Mouse (Mus musculus) MEL (cell line): ENCODE data around the gene Zfp687. TPM values are rescaled to one million over a fixed set of nuclear protein-coding genes. Genes with fewer than 3 reads are reported as not detected.
A peak's percentile ranks its signal among the peaks of the same experiment; 100 is the strongest.
"Not testable (repeated sequence)": the region's sequence is repeated elsewhere in the genome, so short reads cannot be mapped to it uniquely, and the experiment has no call there.

Experiments
- DNase-seq: peaks from one replicate; pipeline ENCODE4 v3.0.0; 2011; ENCODE audit warnings: low read depth, low spot score
- H3K27ac ChIP-seq: 2 replicates; pipeline ENCODE4 v1.5.1; 2012; ENCODE audit warnings: low read depth, mild to moderate bottlenecking, control low read depth, low read length, moderate library complexity; ENCODE audit not compliant: control insufficient read depth
- H3K27me3 ChIP-seq, 2 experiments: fragments of 150-350 bp in 1 of 2; sonication (generic) in 1 of 2; 2 replicates each; pipeline ENCODE4 v1.6.1; 2012; ENCODE audit warnings: low read length in 2 of 2, mild to moderate bottlenecking in 2 of 2, improper control_type of control experiment in 1 of 2, moderate library complexity in 1 of 2; ENCODE audit not compliant: insufficient read depth in 2 of 2, control insufficient read depth in 1 of 2
- H3K36me3 ChIP-seq, 2 experiments: 2 replicates each; pipeline ENCODE4 v1.6.1; 2012 to 2014; ENCODE audit warnings: low read length in 2 of 2, improper control_type of control experiment in 1 of 2, inconsistent platforms in 1 of 2, mild to moderate bottlenecking in 1 of 2; ENCODE audit not compliant: insufficient read depth in 2 of 2, control insufficient read depth in 1 of 2
- H3K4me1 ChIP-seq, 2 experiments: fragments of 150-350 bp in 1 of 2; sonication (generic) in 1 of 2; 2 replicates each; pipeline ENCODE4 v1.6.1; 2012; ENCODE audit warnings: low read length in 2 of 2, improper control_type of control experiment in 1 of 2, mild to moderate bottlenecking in 1 of 2; ENCODE audit not compliant: insufficient read depth in 2 of 2, control insufficient read depth in 1 of 2
- H3K4me3 ChIP-seq, 2 experiments: fragments of 150-350 bp in 1 of 2; sonication (generic) in 1 of 2; 2 replicates each; pipeline ENCODE4 v1.5.1; 2012; ENCODE audit warnings: low read depth in 2 of 2, low read length in 2 of 2, mild to moderate bottlenecking in 2 of 2, moderate library complexity in 2 of 2, control low read depth in 1 of 2, improper control_type of control experiment in 1 of 2; ENCODE audit not compliant: control insufficient read depth in 1 of 2, insufficient read depth in 1 of 2
- H3K79me2 ChIP-seq: 2 replicates; pipeline ENCODE4 v1.6.1; 2012; ENCODE audit warnings: mild to moderate bottlenecking, low read length, moderate library complexity; ENCODE audit not compliant: control insufficient read depth, poor library complexity, insufficient read depth
- H3K9ac ChIP-seq: 2 replicates; pipeline ENCODE4 v1.6.1; 2012; ENCODE audit warnings: low read depth, mild to moderate bottlenecking, control low read depth, low read length, moderate library complexity; ENCODE audit not compliant: control insufficient read depth, poor library complexity, severe bottlenecking
- H3K9me3 ChIP-seq: fragments of 150-350 bp; sonication (generic); replicated peaks from 2 replicates; pipeline ENCODE4 v1.6.1; 2012; ENCODE audit warnings: mild to moderate bottlenecking, low read length, improper control_type of control experiment, moderate library complexity; ENCODE audit not compliant: insufficient read depth
- CTCF ChIP-seq, 3 experiments: IDR thresholded peaks in 2 of 3; conservative IDR thresholded peaks in 1 of 3; 2 replicates each; pipeline ENCODE4 v1.5.1; 2011 to 2012; ENCODE audit warnings: low read length in 3 of 3, low read depth in 2 of 3, mild to moderate bottlenecking in 2 of 3, improper control_type of control experiment in 1 of 3, inconsistent platforms in 1 of 3, mixed read lengths in 1 of 3, moderate library complexity in 1 of 3; ENCODE audit not compliant: control insufficient read depth in 1 of 3, insufficient read depth in 1 of 3, poor library complexity in 1 of 3, severe bottlenecking in 1 of 3
- E2F4 ChIP-seq: IDR thresholded peaks from 2 replicates; pipeline ENCODE4 v1.6.1; 2011; ENCODE audit warnings: low read depth, low read length, improper control_type of control experiment, borderline replicate concordance
- GATA1 ChIP-seq: IDR thresholded peaks from 2 replicates; pipeline ENCODE4 v1.6.1; 2011; ENCODE audit warnings: low read depth, low read length, improper control_type of control experiment
- MAZ ChIP-seq: IDR thresholded peaks from 2 replicates; pipeline ENCODE4 v1.6.1; 2012; ENCODE audit warnings: low read depth, mild to moderate bottlenecking, inconsistent platforms, low read length, improper control_type of control experiment
- MEF2A ChIP-seq: IDR thresholded peaks from 2 replicates; pipeline ENCODE4 v1.6.1; 2014; ENCODE audit warnings: low read depth, mild to moderate bottlenecking, inconsistent platforms, low read length, improper control_type of control experiment; ENCODE audit not compliant: poor library complexity, insufficient replicate concordance, severe bottlenecking; ENCODE audit errors: extremely low read depth
- MYB ChIP-seq: IDR thresholded peaks from 2 replicates; pipeline ENCODE4 v1.6.1; 2011; ENCODE audit warnings: mild to moderate bottlenecking, low read depth, low read length, improper control_type of control experiment
- MYC ChIP-seq: IDR thresholded peaks from 2 replicates; pipeline ENCODE4 v1.6.1; 2011; ENCODE audit warnings: low read depth, mild to moderate bottlenecking, low read length, improper control_type of control experiment, moderate library complexity
- NRF1 ChIP-seq: IDR thresholded peaks from 2 replicates; pipeline ENCODE4 v1.6.1; 2014; ENCODE audit warnings: low read depth, mild to moderate bottlenecking, inconsistent platforms, low read length, improper control_type of control experiment, moderate library complexity; ENCODE audit not compliant: poor library complexity, insufficient read depth, severe bottlenecking
- POLR2A ChIP-seq, 2 experiments: IDR thresholded peaks; 2 replicates each; pipeline ENCODE4 v1.6.1; 2011 to 2012; ENCODE audit warnings: low read length in 2 of 2, mild to moderate bottlenecking in 2 of 2, control low read depth in 1 of 2, improper control_type of control experiment in 1 of 2, low read depth in 1 of 2, moderate library complexity in 1 of 2; ENCODE audit not compliant: control insufficient read depth in 1 of 2, insufficient read depth in 1 of 2, poor library complexity in 1 of 2
- POLR2AphosphoS2 ChIP-seq: IDR thresholded peaks from 2 replicates; pipeline ENCODE4 v1.6.1; 2011; ENCODE audit warnings: low read length, improper control_type of control experiment
- RAD21 ChIP-seq: IDR thresholded peaks from 2 replicates; pipeline ENCODE4 v1.6.1; 2011; ENCODE audit warnings: mild to moderate bottlenecking, low read depth, low read length, improper control_type of control experiment
- RCOR1 ChIP-seq: IDR thresholded peaks from 2 replicates; pipeline ENCODE4 v1.6.1; 2012; ENCODE audit warnings: low read depth, mild to moderate bottlenecking, inconsistent platforms, low read length, improper control_type of control experiment
- SMC3 ChIP-seq: IDR thresholded peaks from 2 replicates; pipeline ENCODE4 v1.6.1; 2011; ENCODE audit warnings: low read depth, low read length, improper control_type of control experiment
- TAL1 ChIP-seq: IDR thresholded peaks from 2 replicates; pipeline ENCODE4 v1.6.1; 2012; ENCODE audit warnings: mild to moderate bottlenecking, inconsistent platforms, low read length, moderate library complexity, mixed read lengths
- USF2 ChIP-seq, 2 experiments: IDR thresholded peaks; 2 replicates each; pipeline ENCODE4 v1.6.1; 2011 to 2012; ENCODE audit warnings: improper control_type of control experiment in 2 of 2, low read length in 2 of 2, borderline replicate concordance in 1 of 2, inconsistent platforms in 1 of 2, low read depth in 1 of 2, mild to moderate bottlenecking in 1 of 2; ENCODE audit not compliant: insufficient read depth in 1 of 2
- ZC3H11A ChIP-seq: IDR thresholded peaks from 2 replicates; pipeline ENCODE4 v1.6.1; 2012; ENCODE audit warnings: low read depth, mild to moderate bottlenecking, inconsistent platforms, low read length, improper control_type of control experiment
- ZMIZ1 ChIP-seq: IDR thresholded peaks from 2 replicates; pipeline ENCODE4 v1.6.1; 2012; ENCODE audit warnings: low read depth, mild to moderate bottlenecking, inconsistent platforms, low read length, improper control_type of control experiment, moderate library complexity
- ZNF384 ChIP-seq: IDR thresholded peaks from 2 replicates; pipeline ENCODE4 v1.6.1; 2012; ENCODE audit warnings: low read depth, mild to moderate bottlenecking, inconsistent platforms, low read length, improper control_type of control experiment
- polyA plus RNA-seq, 2 experiments: library from polyadenylated mRNA; stranded (reverse) in 1 of 2; unstranded in 1 of 2; fragments of >175 nt in 1 of 2; fragments of >200 nt in 1 of 2; gene quantifications; 2 replicates each; pipeline versions ENCODE4 v1.2.1 to v1.2.4; 2012; ENCODE audit warnings: low replicate concordance in 2 of 2, low read depth in 1 of 2; ENCODE audit not compliant: insufficient read length in 2 of 2, insufficient read depth in 1 of 2, missing spikeins in 1 of 2
- total RNA-seq: library from RNA; depleted of rRNA; stranded (reverse); fragments of 300-350 nt; gene quantifications from 2 replicates; pipeline ENCODE4 v1.2.3, GENCODE M21; 2012

The Zfp687 gene
- total and polyA plus RNA-seq, 3 experiments, result 14.5 to 36.6 TPM; not detected in 1

DNA sequence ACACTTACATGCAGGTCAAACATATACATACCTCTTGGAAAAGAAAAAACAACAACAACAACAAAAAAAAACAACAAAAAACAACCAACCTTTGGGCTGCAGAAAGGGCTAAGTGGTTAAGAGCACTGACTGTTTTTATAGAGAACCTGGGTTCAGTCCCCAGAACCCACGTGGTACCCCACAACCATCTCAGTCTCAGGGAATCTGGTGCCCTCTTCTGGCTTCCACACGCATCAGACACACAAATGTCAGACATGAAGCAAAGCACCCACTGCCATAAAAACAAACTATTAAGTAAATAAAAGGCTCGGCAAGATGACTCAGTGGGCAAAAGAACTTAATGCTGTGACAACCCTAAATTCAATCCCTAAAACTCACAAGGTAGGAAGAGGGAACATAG, 14.7 kb upstream of the Zfp687 start:
- H3K9ac ChIP-seq, result no peak overlapping the region
- TF ChIP-seq ZMIZ1, result no peak
- no peak for TF ChIP-seq USF2 (IDR thresholded peaks at IDR 0.05; ENCODE audit: borderline replicate concordance in 1 of 2, insufficient read depth in 1 of 2, low read depth in 1 of 2, low read length in 2 of 2)
- TF ChIP-seq POLR2AphosphoS2, result peak; percentile 16; the same call in 1 of the 2 replicates
- TF ChIP-seq SMC3, result peak; percentile 30; the same call in 1 of the 2 replicates
- TF ChIP-seq RAD21, result peak; percentile 11
- TF ChIP-seq CTCF (IDR thresholded peaks at IDR 0.05 in 2 of 3, conservative IDR thresholded peaks at IDR 0.05 in 1 of 3; ENCODE audit: control insufficient read depth in 1 of 3, insufficient read depth in 1 of 3, low read depth in 2 of 3, low read length in 3 of 3, poor library complexity in 1 of 3, severe bottlenecking in 1 of 3), result peak; percentile 3 to 53 (median 49); a peak in 4 of 6 replicates
- TF ChIP-seq, all 39 proteins: peak for 4
- H3K27me3 ChIP-seq, result no peaks in the 10 kb centered on the region
- no peak overlapping the region for H3K4me3 ChIP-seq
- no peak overlapping the region for H3K27ac ChIP-seq
- peaks cover 6 to 8% of the 10 kb centered on the region in 2 experiments for H3K4me1 ChIP-seq
- H3K9me3 ChIP-seq, result no peaks in the 10 kb centered on the region
- peak; percentile 44 for DNase-seq
- no peaks in the 10 kb centered on the region for H3K79me2 ChIP-seq
- peaks cover 8 to 27% of the 10 kb centered on the region in 2 experiments for H3K36me3 ChIP-seq

DNA sequence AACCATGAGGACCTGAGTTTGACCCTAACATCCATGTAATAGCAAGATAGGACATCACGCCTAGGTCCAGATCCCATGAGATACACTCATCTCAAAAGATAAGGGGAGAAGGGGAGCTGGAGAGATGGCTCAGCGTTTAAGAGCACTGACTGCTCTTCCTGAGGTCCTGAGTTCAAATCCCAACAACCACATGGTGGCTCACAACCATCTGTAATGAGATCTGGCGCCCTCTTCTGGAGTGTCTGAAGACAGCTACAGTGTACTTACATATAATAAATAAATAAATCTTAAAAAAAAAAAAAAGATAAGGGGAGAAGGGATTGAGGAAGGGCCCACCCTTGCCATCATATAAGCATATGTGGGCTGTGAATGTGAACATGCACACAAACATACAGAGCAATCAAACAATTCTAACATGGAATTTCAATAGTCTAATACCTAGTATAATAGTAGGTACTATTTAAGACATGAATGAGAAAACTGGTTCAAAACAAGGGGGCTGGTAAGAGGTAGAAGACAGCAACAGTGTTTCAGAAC, 14.1 kb upstream of the Zfp687 start:
- H3K9ac ChIP-seq, H3K27ac ChIP-seq, DNase-seq, H3K79me2 ChIP-seq, H3K27me3 ChIP-seq, H3K4me3 ChIP-seq, H3K4me1 ChIP-seq, H3K9me3 ChIP-seq: not testable (repeated sequence)
- TF ChIP-seq CTCF (IDR thresholded peaks at IDR 0.05 in 2 of 3, conservative IDR thresholded peaks at IDR 0.05 in 1 of 3; ENCODE audit: control insufficient read depth in 1 of 3, insufficient read depth in 1 of 3, low read depth in 2 of 3, low read length in 3 of 3, poor library complexity in 1 of 3, severe bottlenecking in 1 of 3) (peak in 2 of 3 experiments; percentile 18 to 23; a peak in 3 of 6 replicates), ZNF384 (peak; percentile 72), MYC (0 out of 2 replicates have a peak, but pooled peaks have one; percentile 50)
- peaks cover 10 to 22% of the 10 kb centered on the region in 2 experiments for H3K36me3 ChIP-seq

DNA sequence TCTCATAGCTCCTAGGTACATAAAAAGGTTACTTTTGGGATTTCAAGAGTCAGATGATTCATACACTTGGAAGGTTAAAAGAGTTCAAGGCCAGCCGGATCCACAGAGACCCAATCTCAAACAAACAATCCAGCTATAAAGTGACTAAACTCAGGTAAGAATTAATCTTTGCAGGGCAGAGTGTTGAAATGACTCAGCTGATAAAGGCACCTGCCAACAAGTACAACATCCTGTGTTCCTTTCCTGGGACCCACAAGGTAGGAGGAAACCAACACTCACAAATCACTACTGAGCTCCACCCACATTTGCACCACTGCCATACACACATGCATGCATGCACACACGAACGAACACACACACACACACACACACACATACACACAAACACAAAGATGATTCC, 13.4 kb upstream of the Zfp687 start:
- H3K4me1 ChIP-seq, result peaks cover 9 to 13% of the 10 kb centered on the region in 2 experiments
- TF ChIP-seq MYB (no peak), NRF1 (no peak), GATA1 (0 out of 2 replicates have a peak, but pooled peaks have one; percentile 9), ZC3H11A (no peak), POLR2AphosphoS2 (peak; percentile 45; the same call in 1 of the 2 replicates), USF2 (IDR thresholded peaks at IDR 0.05; ENCODE audit: borderline replicate concordance in 1 of 2, insufficient read depth in 1 of 2, low read depth in 1 of 2, low read length in 2 of 2) (no peak), MAZ (no peak), POLR2A (IDR thresholded peaks at IDR 0.05; ENCODE audit: control insufficient read depth in 1 of 2, insufficient read depth in 1 of 2, low read depth in 1 of 2, low read length in 2 of 2, poor library complexity in 1 of 2) (peak in 1 of 2 experiments; percentile 36; a peak in 1 of 4 replicates), E2F4 (no peak), TAL1 (no peak), MEF2A (no peak), RCOR1 (0 out of 2 replicates have a peak, but pooled peaks have one; percentile 12)
- no peak overlapping the region for H3K9ac ChIP-seq
- no peak for DNase-seq
- H3K27ac ChIP-seq, result no peak overlapping the region
- no peaks in the 10 kb centered on the region for H3K79me2 ChIP-seq
- no peaks in the 10 kb centered on the region for H3K27me3 ChIP-seq
- peaks cover 10 to 16% of the 10 kb centered on the region in 2 experiments for H3K36me3 ChIP-seq
- H3K4me3 ChIP-seq, result no peak overlapping the region
- no peaks in the 10 kb centered on the region for H3K9me3 ChIP-seq
